Mouse (Mus musculus) urinary bladder, postnatal 0 days (tissue): ENCODE data around the gene Calcr. TPM values are rescaled to one million over a fixed set of nuclear protein-coding genes. Genes with fewer than 3 reads are reported as not detected.
A peak's percentile ranks its signal among the peaks of the same experiment; 100 is the strongest.

Source experiments
- microRNA counts: library from miRNA; unstranded; fragments of <30 nt; microRNA quantifications from one replicate; lab custom pipeline; 2016
- microRNA-seq: library from miRNA; unstranded; fragments of <30 nt; microRNA quantifications from one replicate; pipeline ENCODE4, GENCODE M21; 2016
- polyA plus RNA-seq: library from polyadenylated mRNA; unstranded; fragments of >200 nt; fragmentation: Nextera tagmentation; extraction: Ambion mirVana; gene quantifications from 2 replicates; pipeline ENCODE4 v1.2.1, GENCODE M21; 2015

Gene Calcr
- not detected in 2 replicates for polyA plus RNA-seq

GRCm38 (mm10) chr6:3764230-3764764 is at the start of gene Calcr:
Gene Calcr, minus strand, starts transcription at chr6:3764714.

MicroRNAs within 50 kb of the gene (microRNA counts, 519-probe panel; counts per million panel counts)
- microRNA mmu-miR-489 (lab: Ali Mortazavi, UCI) (777 counts per million, percentile 3 among the panel's probes with 10 or more counts), microRNA mmu-miR-653 (lab: Ali Mortazavi, UCI) (not detected)

Small RNA genes lying within 50 kb of the gene (microRNA-seq; reads per million reads assigned to microRNA genes)
- gene Mir489 = not detected
- not detected for gene Mir653

Other genes with a start within 250 kb of the Calcr start
- 8.4 and 8.5 TPM in 2 replicates for gene Tfpi2, start 224.2 kb upstream of the Calcr start, polyA plus RNA-seq
- gene Gngt1, start 229.1 kb upstream of the Calcr start, polyA plus RNA-seq = not detected in 2 replicates
- 111 and 124 TPM in 2 replicates for gene Gng11, start 239.2 kb upstream of the Calcr start, polyA plus RNA-seq